Comparison of ENCODE assay signal across 8 mouse cellular contexts in the genomic region with DNA sequence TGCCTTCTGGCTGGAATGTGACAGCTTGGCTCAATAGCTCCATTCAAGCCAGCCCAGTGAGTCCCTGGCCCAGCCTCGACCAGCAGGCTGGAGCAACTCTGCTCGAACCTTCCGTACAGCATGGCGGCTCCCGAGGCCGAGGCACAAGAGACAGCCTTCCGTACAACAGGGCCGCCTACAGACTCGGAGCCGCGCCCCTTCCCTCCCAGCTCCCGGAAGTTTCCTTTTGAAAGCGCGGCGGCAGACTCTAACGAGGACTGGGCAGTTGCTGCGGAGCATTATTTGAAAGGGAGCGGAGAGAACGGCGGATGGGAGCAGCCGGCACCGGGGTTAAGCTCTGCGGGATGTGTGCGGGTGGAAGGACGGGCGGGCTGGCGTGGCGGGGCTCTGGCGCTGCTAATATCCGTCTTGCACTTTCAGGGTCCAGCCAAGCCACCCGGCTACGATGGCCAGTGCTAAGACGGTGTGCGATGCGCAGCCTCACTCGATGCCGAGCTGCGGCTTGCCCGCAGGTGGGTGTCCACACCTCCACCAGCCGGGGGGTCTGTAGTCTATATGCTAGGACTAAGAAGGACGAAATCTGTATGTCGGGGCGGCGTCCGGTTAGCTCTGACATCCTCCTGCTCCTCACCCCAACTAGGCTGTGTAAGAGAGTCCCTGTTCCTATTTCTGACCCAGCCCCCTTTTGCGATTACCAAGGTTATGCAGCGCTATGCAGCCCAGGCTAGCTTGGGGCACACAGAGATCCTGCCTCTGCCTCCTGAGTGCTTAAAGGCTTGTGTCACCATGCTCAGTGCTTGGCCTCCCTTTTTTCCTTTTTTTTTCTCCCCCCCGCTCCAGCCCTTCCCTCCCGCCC. TPM values are rescaled to one million over a fixed set of nuclear protein-coding genes. Genes with fewer than 3 reads are reported as not detected.
A peak's percentile ranks its signal among the peaks of the same experiment; 100 is the strongest.
DNase-seq lines count a peak whose midpoint lies in the region; ATAC-seq lines count a peak whose summit lies in the region.

Knstrn (plus strand) TSS at position 23 of the 856 bp plus-strand sequence.

- ATAC-seq in hindbrain, embryonic 16.5 days: peak; percentile 97

- WGBS in hindbrain, embryonic 16.5 days: under 1% methylated on average over 49 of the region's 49 CpGs

- no peaks in the 10 kb centered on the region for H3K36me3 ChIP-seq in hindbrain, embryonic 16.5 days (ENCODE audit: control insufficient read depth, insufficient read depth, low read length)

- no peak within 1 kb of the TSS for H3K27ac ChIP-seq in hindbrain, embryonic 16.5 days (ENCODE audit: low read depth, low read length)

- peak; percentile 97 for DNase-seq in ZHBTc4 (ENCODE audit: low read depth, low spot score)
- DNase-seq in cerebellum, postnatal 4 days (ENCODE audit: low spot score in 2 of 2): peak; percentile 60 to 81
- peak; percentile 88 for DNase-seq in gastrocnemius, adult 18-20 months (ENCODE audit: low spot score)
- peak; percentile 73 for DNase-seq in left cerebral cortex, adult 11 months (ENCODE audit: low spot score)
- peak; percentile 92 for DNase-seq in lung, postnatal 4 days
- DNase-seq in retina, postnatal 1 day: peak; percentile 96
- peak; percentile 90 for DNase-seq in thymus, postnatal 4 days

- H3K9ac ChIP-seq in hindbrain, embryonic 16.5 days (ENCODE audit: low read depth, low read length): peak within 1 kb of the TSS; percentile 67

- no peaks in the 10 kb centered on the region for H3K27me3 ChIP-seq in hindbrain, embryonic 16.5 days (replicated peaks; ENCODE audit: control insufficient read depth, insufficient read depth, low read length)

- peaks cover 8% of the 10 kb centered on the region for H3K4me1 ChIP-seq in hindbrain, embryonic 16.5 days (ENCODE audit: control insufficient read depth, insufficient read depth, low read depth, low read length)

- H3K4me3 ChIP-seq in hindbrain, embryonic 16.5 days (ENCODE audit: low read length): peak within 1 kb of the TSS; percentile 67

- peaks cover 4% of the 10 kb centered on the region; the same call in 1 of the 2 replicates for H3K9me3 ChIP-seq in hindbrain, embryonic 16.5 days (ENCODE audit: control insufficient read depth, low read length)

- H3K4me2 ChIP-seq in hindbrain, embryonic 16.5 days (ENCODE audit: low read length): peak within 1 kb of the TSS; percentile 85

RNA-seq across cellular contexts. Expression of gene Knstrn, which starts in this region (rescaled TPM):
- under 1 TPM; 0.07 to 0.55 TPM for total RNA-seq in gastrocnemius, adult 18-20 months (2021)
- 22.0 and 22.5 TPM in 2 replicates for polyA plus RNA-seq in hindbrain, embryonic 16.5 days (2015; fragmentation: Nextera tagmentation; extraction: Ambion mirVana)

Comparison
In these comparisons a context has a peak if more than half of its experiments do, and no peak if none do; other contexts are left out.
1. Peak in DNase-seq in gastrocnemius, adult 18-20 months; RNA of the gene not detected or under 1 TPM.